Mouse (Mus musculus): ENCODE measurements around the gene Rab3b. TPM values are rescaled to one million over a fixed set of nuclear protein-coding genes. Genes with fewer than 3 reads are reported as not detected.

Gene Rab3b
- polyA plus RNA-seq, 1 experiment from 2014 or later: 21.7 TPM

DNA sequence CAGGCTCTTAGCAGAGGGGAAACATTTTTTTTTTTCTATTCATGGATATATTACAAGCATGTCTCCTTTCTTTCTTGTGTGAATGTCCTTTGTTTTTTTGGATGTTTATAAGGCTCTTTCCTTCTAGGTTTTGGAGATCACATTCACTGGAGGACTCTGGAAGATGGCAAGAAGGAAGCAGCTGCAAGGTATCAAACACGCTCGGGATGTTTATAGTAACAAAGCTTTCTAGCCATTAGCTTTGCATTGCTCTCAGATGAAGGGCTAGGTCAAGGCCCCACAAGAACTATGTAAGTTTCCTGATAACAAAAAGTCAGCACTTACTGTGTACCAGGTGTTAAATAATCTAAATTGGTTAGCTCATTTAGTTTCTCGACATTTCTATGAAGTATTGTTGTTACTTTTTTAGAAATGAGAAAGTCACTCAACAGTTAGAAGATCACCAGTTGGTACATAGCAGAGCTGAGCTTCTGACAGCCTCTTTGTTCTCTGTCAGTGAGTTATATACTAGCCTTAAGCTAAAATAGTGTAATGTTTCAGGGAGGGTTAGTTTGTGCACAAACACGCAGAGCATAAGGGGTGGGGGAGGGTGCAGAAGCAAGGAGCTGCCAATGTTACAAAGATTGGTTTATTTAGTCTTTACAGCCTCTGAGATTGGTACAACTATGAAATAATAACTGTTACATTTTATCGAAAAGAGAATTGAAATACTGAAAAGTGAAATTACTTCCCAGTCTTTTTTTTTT is 32.9 kb upstream of the Rab3b start:
- Histone ChIP-seq H3K36me3 (no peaks in the 10 kb centered on the region), H3K9me3 (replicated peaks) (no peaks in the 10 kb centered on the region), H3K27me3 (no peaks in the 10 kb centered on the region), H3K4me3 (replicated peaks) (no peak overlapping the region), H3K4me2 (replicated peaks) (no peak overlapping the region), H3K27ac (replicated peaks) (no peak overlapping the region), H3K9ac (no peak overlapping the region), H3K4me1 (peaks cover 12% of the 10 kb centered on the region)
- no peak for ATAC-seq (ENCODE audit: insufficient number of reproducible peaks, low FRiP score, low TSS enrichment, low read depth)
- WGBS: 65% methylated on average over 5 of the region's 5 CpGs

DNA sequence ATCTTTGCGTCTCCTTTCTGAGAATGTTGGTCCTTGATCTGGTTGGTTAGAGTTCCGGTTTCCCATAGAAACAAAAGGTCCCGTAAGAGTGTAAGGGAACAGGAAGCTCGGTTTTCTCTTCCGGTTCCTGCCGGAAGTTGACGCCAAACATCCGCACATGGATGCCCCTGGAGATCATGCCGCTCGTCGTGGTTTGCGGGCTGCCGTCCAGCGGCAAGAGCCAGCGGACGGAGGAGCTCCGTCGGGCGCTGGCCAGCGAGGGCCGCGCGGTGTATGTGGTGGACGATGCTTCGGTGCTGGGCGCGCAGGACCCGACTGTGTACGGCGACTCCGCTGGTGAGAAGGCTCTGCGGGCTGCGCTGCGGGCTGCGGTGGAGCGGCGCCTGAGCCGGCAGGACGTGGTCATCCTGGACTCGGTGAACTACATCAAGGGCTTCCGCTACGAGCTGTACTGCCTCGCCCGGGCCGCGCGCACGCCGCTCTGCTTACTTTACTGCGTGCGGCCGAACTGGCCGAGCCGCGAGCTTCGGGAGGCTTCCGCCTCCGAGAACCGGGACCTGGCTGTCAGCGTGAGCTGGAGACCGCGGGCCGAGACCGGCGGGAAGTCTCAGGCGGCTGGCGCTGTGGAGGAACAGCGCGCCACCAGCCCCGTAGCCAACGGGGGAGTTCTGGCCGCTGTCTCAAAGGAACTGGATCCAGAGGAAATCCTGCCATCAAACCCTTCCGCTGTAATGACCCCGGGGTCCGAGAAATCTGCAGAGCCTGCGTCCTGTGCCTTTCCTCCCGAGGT is 31.0 kb upstream of the Rab3b start, which contains the start of gene Kti12:
Gene Kti12, plus strand, starts transcription at position 71 of the 790 bp plus-strand sequence.
- Histone ChIP-seq H3K9me3 (replicated peaks) (no peaks in the 10 kb centered on the region), H3K4me2 (replicated peaks) (peak within 1 kb of the TSS; percentile 88), H3K27ac (replicated peaks) (peak within 1 kb of the TSS; percentile 92), H3K4me3 (replicated peaks) (peak within 1 kb of the TSS; percentile 94), H3K27me3 (no peaks in the 10 kb centered on the region), H3K4me1 (peaks cover 12% of the 10 kb centered on the region), H3K9ac (peak within 1 kb of the TSS; percentile 62), H3K36me3 (no peaks in the 10 kb centered on the region)
- peak; percentile 85 for ATAC-seq (ENCODE audit: insufficient number of reproducible peaks, low FRiP score, low TSS enrichment, low read depth)
- WGBS: under 1% methylated on average over 77 of the region's 77 CpGs

DNA sequence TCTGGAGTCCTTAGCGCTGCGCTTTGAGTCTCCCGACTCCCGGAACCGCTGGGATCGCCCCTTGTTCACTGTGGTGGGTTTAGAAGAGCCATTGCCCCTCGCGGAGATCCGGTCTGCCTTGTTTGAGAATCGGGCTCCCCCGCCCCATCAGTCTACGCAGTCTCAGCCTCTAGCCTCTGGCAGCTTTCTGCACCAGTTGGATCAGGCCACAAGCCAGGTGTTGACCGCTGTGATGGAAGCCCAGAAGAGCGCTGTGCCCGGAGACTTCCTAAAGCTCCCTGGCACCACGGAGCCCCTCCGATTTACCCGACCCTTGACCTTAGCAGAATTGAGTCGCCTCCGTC is 30.4 kb upstream of the Rab3b start, which contains the start of gene A730015C16Rik:
Gene A730015C16Rik, minus strand, starts transcription at position 115 of the 344 bp plus-strand sequence.
- Histone ChIP-seq H3K27me3 (no peaks in the 10 kb centered on the region), H3K9ac (peak within 1 kb of the TSS; percentile 62), H3K36me3 (peaks cover 5% of the 10 kb centered on the region), H3K4me1 (peaks cover 12% of the 10 kb centered on the region), H3K4me3 (replicated peaks) (peak within 1 kb of the TSS; percentile 94), H3K27ac (replicated peaks) (peak within 1 kb of the TSS; percentile 92), H3K9me3 (replicated peaks) (no peaks in the 10 kb centered on the region), H3K4me2 (replicated peaks) (peak within 1 kb of the TSS; percentile 88)
- peak; percentile 14; the same call in 1 of the 2 replicates for ATAC-seq (ENCODE audit: insufficient number of reproducible peaks, low FRiP score, low TSS enrichment, low read depth)
- 9% methylated on average over 20 of the region's 20 CpGs for WGBS

DNA sequence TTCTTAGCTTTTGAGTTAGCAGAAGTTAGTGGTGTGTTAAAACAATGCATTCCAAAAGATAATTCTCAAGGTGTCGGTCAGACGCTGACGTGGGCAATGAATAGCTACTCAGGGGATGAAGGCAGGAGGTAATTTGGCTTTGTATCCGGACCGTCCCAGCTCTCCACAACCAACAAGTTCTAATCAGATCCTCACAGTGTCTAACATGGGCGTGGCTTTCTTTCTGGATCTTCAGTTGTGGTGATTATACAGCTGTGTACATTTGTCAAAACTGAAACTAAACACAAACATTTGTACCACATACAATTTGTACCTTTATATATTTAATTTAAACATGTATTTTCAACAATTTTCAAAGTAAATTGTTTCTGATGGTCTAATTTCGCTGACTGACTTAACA is 12.1 kb upstream of the Rab3b start:
- ATAC-seq (ENCODE audit: insufficient number of reproducible peaks, low FRiP score, low TSS enrichment, low read depth): no peak
- Histone ChIP-seq H3K27me3 (no peaks in the 10 kb centered on the region), H3K4me2 (replicated peaks) (no peak overlapping the region), H3K4me3 (replicated peaks) (no peak overlapping the region), H3K4me1 (no peaks in the 10 kb centered on the region), H3K36me3 (peaks cover 19% of the 10 kb centered on the region), H3K27ac (replicated peaks) (no peak overlapping the region), H3K9me3 (replicated peaks) (no peaks in the 10 kb centered on the region), H3K9ac (no peak overlapping the region)
- 84% methylated on average over 7 of the region's 7 CpGs for WGBS

DNA sequence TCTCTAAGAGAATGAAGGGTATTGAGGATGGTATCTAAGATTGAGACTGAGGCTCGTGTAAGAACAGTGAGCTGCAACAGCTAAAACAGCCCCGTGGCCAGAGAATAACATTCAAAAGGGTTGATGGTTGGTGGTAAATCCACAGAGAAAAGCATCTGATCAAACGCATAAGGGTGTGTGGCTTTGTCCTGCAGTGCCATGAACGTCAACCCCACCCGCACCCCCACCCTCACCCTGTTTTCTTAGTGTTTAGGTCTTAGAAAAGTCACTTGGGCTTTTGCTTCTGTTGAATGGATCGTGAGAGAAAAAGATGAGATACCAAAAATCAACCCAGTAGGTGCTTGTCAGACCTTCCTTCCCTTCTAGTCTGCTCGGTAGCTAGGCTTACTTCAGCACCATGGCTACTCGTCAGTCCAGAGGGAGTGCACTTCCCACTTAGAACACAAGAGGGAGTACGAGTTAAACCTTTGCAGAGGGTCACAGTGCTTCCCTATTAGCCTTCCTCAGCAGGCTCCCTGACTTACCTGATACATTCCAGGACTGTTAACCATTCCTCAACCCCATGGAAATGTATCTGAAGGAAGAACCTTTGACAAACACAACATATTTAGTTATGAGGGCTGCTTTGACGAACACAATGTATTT is 9.0 kb upstream of the Rab3b start:
- Histone ChIP-seq H3K4me2 (replicated peaks) (no peak overlapping the region), H3K27me3 (no peaks in the 10 kb centered on the region), H3K9me3 (replicated peaks) (no peaks in the 10 kb centered on the region), H3K9ac (no peak overlapping the region), H3K4me1 (no peaks in the 10 kb centered on the region), H3K27ac (replicated peaks) (no peak overlapping the region), H3K36me3 (no peaks in the 10 kb centered on the region), H3K4me3 (replicated peaks) (no peak overlapping the region)
- 37% methylated on average over 10 of the region's 10 CpGs for WGBS
- peak; percentile 51; the same call in 1 of the 2 replicates for ATAC-seq (ENCODE audit: insufficient number of reproducible peaks, low FRiP score, low TSS enrichment, low read depth)

DNA sequence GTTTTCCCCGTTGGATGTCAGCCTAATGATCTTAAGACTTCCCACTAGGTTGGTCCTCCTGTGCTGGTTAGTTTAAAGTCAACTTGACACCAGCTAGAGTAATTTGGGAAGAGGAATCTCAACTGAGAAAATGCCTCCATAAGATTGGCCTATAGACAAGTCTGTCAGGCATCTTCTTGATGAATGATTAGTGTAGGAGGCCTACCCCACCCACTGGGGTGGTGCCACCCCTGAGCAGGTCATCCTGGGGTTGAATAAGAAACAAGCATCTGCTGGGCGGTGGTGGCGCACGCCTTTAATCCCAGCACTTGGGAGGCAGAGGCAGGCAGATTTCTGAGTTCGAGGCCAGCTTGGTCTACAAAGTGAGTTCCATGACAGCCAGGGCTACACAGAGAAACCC is 5.1 kb upstream of the Rab3b start:
- Histone ChIP-seq H3K9me3 (replicated peaks) (no peaks in the 10 kb centered on the region), H3K4me2 (replicated peaks) (no peak overlapping the region), H3K27ac (replicated peaks) (no peak overlapping the region), H3K4me1 (peaks cover 1% of the 10 kb centered on the region; the same call in 1 of the 2 replicates), H3K36me3 (no peaks in the 10 kb centered on the region), H3K27me3 (no peaks in the 10 kb centered on the region), H3K4me3 (replicated peaks) (no peak overlapping the region), H3K9ac (no peak overlapping the region)
- whole genome bisulfite sequencing: 90% methylated on average over 5 of the region's 5 CpGs
- ATAC-seq (ENCODE audit: insufficient number of reproducible peaks, low FRiP score, low TSS enrichment, low read depth): no peak

DNA sequence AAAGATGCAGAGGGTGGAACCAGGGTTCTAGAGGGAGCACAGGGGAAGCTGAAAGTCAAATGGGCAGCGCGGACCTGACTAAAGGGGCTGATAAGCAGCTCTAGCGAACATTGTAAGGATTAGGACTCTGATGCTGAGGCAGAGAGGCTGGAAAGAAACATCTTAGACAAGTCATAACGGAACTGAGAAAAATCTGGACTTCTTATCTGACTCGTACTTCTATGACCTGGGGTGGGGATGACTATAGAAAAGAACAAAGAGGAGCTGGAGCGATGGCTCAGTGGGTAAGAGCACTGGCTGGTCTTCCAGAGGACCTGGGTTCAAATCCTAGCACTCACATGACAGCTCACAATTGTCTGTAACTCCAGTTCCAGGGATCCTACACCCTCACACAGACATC is 962 bp upstream of the Rab3b start:
- 76% methylated on average over 6 of the region's 6 CpGs for WGBS
- H3K9me3 ChIP-seq (replicated peaks): no peaks in the 10 kb centered on the region
- no peak overlapping the region for H3K27ac ChIP-seq (replicated peaks)
- peaks cover 12% of the 10 kb centered on the region for H3K4me1 ChIP-seq
- H3K4me2 ChIP-seq (replicated peaks): no peak overlapping the region
- H3K36me3 ChIP-seq: no peaks in the 10 kb centered on the region
- no peak for ATAC-seq (ENCODE audit: insufficient number of reproducible peaks, low FRiP score, low TSS enrichment, low read depth)
- no peak overlapping the region for H3K4me3 ChIP-seq (replicated peaks)
- no peak overlapping the region for H3K9ac ChIP-seq
- no peaks in the 10 kb centered on the region for H3K27me3 ChIP-seq

DNA sequence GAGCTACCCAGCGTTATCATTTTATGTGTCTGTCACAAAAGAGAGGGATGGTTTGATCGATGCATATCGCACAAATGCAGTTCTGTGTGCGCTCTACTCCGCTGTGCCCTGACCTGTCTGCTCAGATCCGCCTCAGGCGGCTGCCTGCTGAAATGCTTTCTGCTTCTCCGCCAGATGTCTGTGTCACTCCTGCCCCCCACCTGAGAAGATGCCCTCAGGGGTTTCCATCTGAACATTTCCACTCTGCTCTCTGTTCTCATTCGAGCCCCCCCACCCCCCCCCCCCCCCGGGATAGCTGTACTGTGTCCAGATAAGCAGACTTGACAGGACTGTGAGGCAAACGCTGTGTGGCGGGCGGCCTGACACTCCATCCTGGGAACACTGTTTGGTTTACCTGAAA is 5.0 kb downstream of the Rab3b start:
- no peak for ATAC-seq (ENCODE audit: insufficient number of reproducible peaks, low FRiP score, low TSS enrichment, low read depth)
- Histone ChIP-seq H3K36me3 (no peaks in the 10 kb centered on the region), H3K9me3 (replicated peaks) (no peaks in the 10 kb centered on the region), H3K4me1 (peaks cover 10% of the 10 kb centered on the region), H3K27me3 (no peaks in the 10 kb centered on the region), H3K4me2 (replicated peaks) (no peak overlapping the region), H3K9ac (no peak overlapping the region), H3K27ac (replicated peaks) (no peak overlapping the region), H3K4me3 (replicated peaks) (no peak overlapping the region)
- 25% methylated on average over 13 of the region's 13 CpGs for WGBS

DNA sequence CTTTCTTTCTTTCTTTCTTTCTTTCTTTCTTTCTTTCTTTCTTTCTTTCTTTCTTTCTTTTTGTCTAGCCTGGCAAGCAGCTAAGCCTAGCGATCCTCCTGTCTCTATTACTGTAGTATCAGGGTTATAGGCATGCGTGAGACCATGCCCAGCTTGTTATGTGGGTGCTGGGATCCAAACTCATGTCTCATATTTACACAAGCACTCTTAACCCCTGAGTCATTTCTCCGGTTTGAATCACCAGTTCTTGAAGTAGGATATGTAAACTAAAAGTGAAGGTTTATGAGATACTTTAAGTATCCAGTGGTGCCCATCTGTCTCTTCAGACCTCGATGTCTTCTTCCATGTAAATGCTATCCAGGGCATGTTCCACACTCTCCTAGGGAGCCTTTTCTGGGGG is 8.6 kb downstream of the Rab3b start:
- H3K9ac ChIP-seq: no peak overlapping the region
- 84% methylated on average over 4 of the region's 4 CpGs for WGBS
- no peaks in the 10 kb centered on the region for H3K4me1 ChIP-seq
- H3K9me3 ChIP-seq (replicated peaks): no peaks in the 10 kb centered on the region
- no peaks in the 10 kb centered on the region for H3K27me3 ChIP-seq
- H3K36me3 ChIP-seq: no peaks in the 10 kb centered on the region
- no peak overlapping the region for H3K4me2 ChIP-seq (replicated peaks)
- no peak overlapping the region for H3K27ac ChIP-seq (replicated peaks)
- no peak overlapping the region for H3K4me3 ChIP-seq (replicated peaks)
- no peak for ATAC-seq (ENCODE audit: insufficient number of reproducible peaks, low FRiP score, low TSS enrichment, low read depth)

DNA sequence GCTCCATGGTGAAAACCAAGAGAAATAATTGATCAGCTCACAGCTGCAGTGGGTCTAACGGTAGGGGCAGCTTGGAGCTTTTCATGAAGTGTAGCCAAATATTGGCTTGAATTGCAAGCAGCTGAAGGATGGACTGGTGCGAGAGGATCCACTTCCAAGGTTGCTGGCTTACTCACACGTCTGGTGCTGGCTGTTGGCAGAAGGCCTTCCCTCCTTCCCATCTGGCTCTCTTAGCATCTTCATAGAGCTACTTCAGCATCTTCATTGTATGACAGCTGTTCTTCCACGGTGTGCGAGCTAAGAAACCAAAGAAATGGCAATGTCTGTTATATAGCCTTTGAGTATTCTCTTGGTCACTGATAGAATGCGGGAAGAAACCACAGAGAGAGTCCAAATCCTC is 12.0 kb downstream of the Rab3b start:
- no peak overlapping the region for H3K27ac ChIP-seq (replicated peaks)
- no peaks in the 10 kb centered on the region for H3K9me3 ChIP-seq (replicated peaks)
- no peak overlapping the region for H3K9ac ChIP-seq
- H3K4me2 ChIP-seq (replicated peaks): no peak overlapping the region
- no peaks in the 10 kb centered on the region for H3K36me3 ChIP-seq
- no peaks in the 10 kb centered on the region for H3K4me1 ChIP-seq
- no peaks in the 10 kb centered on the region for H3K27me3 ChIP-seq
- WGBS: 85% methylated on average over 6 of the region's 6 CpGs
- H3K4me3 ChIP-seq (replicated peaks): no peak overlapping the region
- ATAC-seq (ENCODE audit: insufficient number of reproducible peaks, low FRiP score, low TSS enrichment, low read depth): no peak

DNA sequence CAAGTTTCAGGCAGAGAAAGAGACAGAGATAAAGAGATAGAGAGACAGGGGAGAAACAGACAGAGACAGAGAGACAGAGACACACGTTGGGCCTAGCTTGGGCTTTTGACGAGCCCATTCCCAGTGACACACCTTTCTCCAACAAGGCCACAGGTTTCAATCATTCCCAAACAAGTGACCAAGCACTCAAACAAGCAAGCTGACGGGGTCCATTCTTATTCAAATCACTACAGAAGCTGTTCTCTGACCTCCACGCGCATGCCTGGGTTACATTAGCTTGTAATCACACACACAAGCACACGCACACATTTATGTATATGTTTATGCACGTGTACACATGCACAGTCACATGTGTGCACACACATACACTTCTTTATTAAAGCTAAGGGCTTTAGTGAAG is 21.6 kb downstream of the Rab3b start:
- ATAC-seq (ENCODE audit: insufficient number of reproducible peaks, low FRiP score, low TSS enrichment, low read depth): no peak
- H3K4me2 ChIP-seq (replicated peaks): no peak overlapping the region

More for the DNA sequence above, 21.6 kb downstream of the Rab3b start:
- Histone ChIP-seq H3K27me3 (no peaks in the 10 kb centered on the region), H3K27ac (replicated peaks) (no peak overlapping the region), H3K9ac (no peak overlapping the region), H3K4me3 (replicated peaks) (no peak overlapping the region), H3K36me3 (no peaks in the 10 kb centered on the region), H3K9me3 (replicated peaks) (no peaks in the 10 kb centered on the region), H3K4me1 (peaks cover 2% of the 10 kb centered on the region; the same call in 1 of the 2 replicates)
- 83% methylated on average over 7 of the region's 7 CpGs for WGBS
